Mouse (Mus musculus) kidney, postnatal 36 days (tissue): ENCODE data around the gene Rbm47.
A peak's percentile ranks its signal among the peaks of the same experiment; 100 is the strongest.

Experiments
- DNase-seq, 2 experiments: peaks; one replicate each; pipeline ENCODE4 v3.0.0; 2021 to 2022; ENCODE audit warnings: mixed read lengths in 2 of 2

Gene Rbm47

GRCm38 (mm10) chr5:66084541-66084940 is 88.4 kb downstream of the Rbm47 start:
- no peak for DNase-seq

- DNase-seq = peak; percentile 60 to 84
Observed at GRCm38 (mm10) chr5:66083350-66083749, 89.6 kb downstream of the Rbm47 start.

GRCm38 (mm10) chr5:66082229-66082572 is 90.7 kb downstream of the Rbm47 start:
- peak; percentile 69 to 83 for DNase-seq

- DNase-seq = peak; percentile 78 to 94
Observed at GRCm38 (mm10) chr5:66081443-66082228, 91.3 kb downstream of the Rbm47 start.

GRCm38 (mm10) chr5:66080529-66081220 is 92.2 kb downstream of the Rbm47 start:
- DNase-seq = peak; percentile 85 to 91

- peak; percentile 51 to 76 for DNase-seq
Observed at GRCm38 (mm10) chr5:66079358-66080179, 93.3 kb downstream of the Rbm47 start.

GRCm38 (mm10) chr5:66078491-66079012 is 94.4 kb downstream of the Rbm47 start:
- DNase-seq = peak; percentile 78 to 80

- DNase-seq = peak; percentile 70 to 74
Observed at GRCm38 (mm10) chr5:66077416-66077815, 95.5 kb downstream of the Rbm47 start.

GRCm38 (mm10) chr5:66076685-66077301 is 96.1 kb downstream of the Rbm47 start:
- DNase-seq = peak; percentile 54 to 75

- peak; percentile 68 to 72 for DNase-seq
Observed at GRCm38 (mm10) chr5:66075906-66076305, 97.0 kb downstream of the Rbm47 start.

- DNase-seq = peak; percentile 62 to 78
Observed at GRCm38 (mm10) chr5:66075032-66075488, 97.9 kb downstream of the Rbm47 start.

GRCm38 (mm10) chr5:66074235-66074634 is 98.7 kb downstream of the Rbm47 start:
- no peak for DNase-seq

- peak; percentile 59 to 72 for DNase-seq
Observed at GRCm38 (mm10) chr5:66073604-66074164, 99.2 kb downstream of the Rbm47 start.

- DNase-seq = peak in 1 of 2 experiments; percentile 18
Observed at GRCm38 (mm10) chr5:66071722-66072121, 101.2 kb downstream of the Rbm47 start.

GRCm38 (mm10) chr5:66070350-66070749 is 102.6 kb downstream of the Rbm47 start:
- DNase-seq = no peak

GRCm38 (mm10) chr5:66069470-66070144 is 103.3 kb downstream of the Rbm47 start:
- DNase-seq = peak; percentile 78 to 80

GRCm38 (mm10) chr5:66069133-66069469 is 103.8 kb downstream of the Rbm47 start:
- DNase-seq = no peak

- no peak for DNase-seq
Observed at GRCm38 (mm10) chr5:66068068-66068920, 104.6 kb downstream of the Rbm47 start.

GRCm38 (mm10) chr5:66067219-66067618 is 105.7 kb downstream of the Rbm47 start:
- no peak for DNase-seq

- peak in 1 of 2 experiments; percentile 31 for DNase-seq
Observed at GRCm38 (mm10) chr5:66062930-66063220, 110.0 kb downstream of the Rbm47 start.
